Mouse (Mus musculus) testis, adult 2 months (tissue): ENCODE data around the gene Arntl.

Experiments used
- CTCF ChIP-seq: fragments of 200-500 bp; IDR thresholded peaks from 2 replicates; pipeline ENCODE4 v1.5.1; 2012; ENCODE audit warnings: low read depth, mild to moderate bottlenecking, inconsistent platforms, low read length, moderate library complexity; ENCODE audit not compliant: control insufficient read depth, insufficient read depth, insufficient replicate concordance
- POLR2A ChIP-seq: fragments of 200-500 bp; IDR thresholded peaks from 2 replicates; pipeline ENCODE4 v1.6.1; 2012; ENCODE audit warnings: low read depth, mild to moderate bottlenecking, inconsistent platforms, low read length, moderate library complexity; ENCODE audit not compliant: control insufficient read depth

GRCm38 (mm10) chr7:113241901-113242661, 34.8 kb downstream of the Arntl start:
- TF ChIP-seq POLR2A (no peak), CTCF (no peak)
